Mouse (Mus musculus): Measurements from ENCODE around the gene Rragb.
"Not testable (repeated sequence)": the region's sequence is repeated elsewhere in the genome, so short reads cannot be mapped to it uniquely, and the experiment has no call there.

Rragb gene

GRCm38 (mm10) chrX:153139734-153140515 is at the start of gene Rragb:
Gene Rragb, plus strand, starts transcription at chrX:153139981.
- peak; percentile 82 for DNase-seq (ENCODE audit: low read depth, low spot score)
- Histone ChIP-seq H3K27me3 (ENCODE audit: control insufficient read depth, insufficient read depth, low read length, poor library complexity, severe bottlenecking) (no peaks in the 10 kb centered on the region), H3K36me3 (ENCODE audit: control insufficient read depth, insufficient read depth, low read length, poor library complexity, severe bottlenecking) (no peaks in the 10 kb centered on the region)

GRCm38 (mm10) chrX:153118486-153118885 is 21.3 kb upstream of the Rragb start, which contains the start of gene Foxr2:
Gene Foxr2, plus strand, starts transcription at chrX:153118786.
- no peaks in the 10 kb centered on the region for H3K27me3 ChIP-seq (ENCODE audit: control insufficient read depth, insufficient read depth, low read length, poor library complexity, severe bottlenecking)
- DNase-seq (ENCODE audit: low read depth, low spot score): no peak
- no peaks in the 10 kb centered on the region for H3K36me3 ChIP-seq (ENCODE audit: control insufficient read depth, insufficient read depth, low read length, poor library complexity, severe bottlenecking)

- no peak for DNase-seq (ENCODE audit: low read depth, low spot score)
- Histone ChIP-seq H3K27me3 (ENCODE audit: control insufficient read depth, insufficient read depth, low read length, poor library complexity, severe bottlenecking) (no peaks in the 10 kb centered on the region), H3K36me3 (ENCODE audit: control insufficient read depth, insufficient read depth, low read length, poor library complexity, severe bottlenecking) (no peaks in the 10 kb centered on the region)
These were observed 20.8 kb upstream of the Rragb start for GRCm38 (mm10) chrX:153119013-153119412.

GRCm38 (mm10) chrX:153142656-153143055 is 2.9 kb downstream of the Rragb start:
- DNase-seq (ENCODE audit: low read depth, low spot score): no peak
- no peaks in the 10 kb centered on the region for H3K36me3 ChIP-seq (ENCODE audit: control insufficient read depth, insufficient read depth, low read length, poor library complexity, severe bottlenecking)
- H3K27me3 ChIP-seq (ENCODE audit: control insufficient read depth, insufficient read depth, low read length, poor library complexity, severe bottlenecking): no peaks in the 10 kb centered on the region

- Histone ChIP-seq H3K36me3 (ENCODE audit: control insufficient read depth, insufficient read depth, low read length, poor library complexity, severe bottlenecking) (no peaks in the 10 kb centered on the region), H3K27me3 (ENCODE audit: control insufficient read depth, insufficient read depth, low read length, poor library complexity, severe bottlenecking) (no peaks in the 10 kb centered on the region)
- no peak for DNase-seq (ENCODE audit: low read depth, low spot score)
These were observed 12.0 kb downstream of the Rragb start for GRCm38 (mm10) chrX:153151766-153152165.

- peak; percentile 56 for DNase-seq (ENCODE audit: low read depth, low spot score)
- Histone ChIP-seq H3K27me3 (ENCODE audit: control insufficient read depth, insufficient read depth, low read length, poor library complexity, severe bottlenecking) (no peaks in the 10 kb centered on the region), H3K36me3 (ENCODE audit: control insufficient read depth, insufficient read depth, low read length, poor library complexity, severe bottlenecking) (no peaks in the 10 kb centered on the region)
These were observed 15.5 kb downstream of the Rragb start for GRCm38 (mm10) chrX:153155322-153155721.

GRCm38 (mm10) chrX:153174786-153175185 is 35.0 kb downstream of the Rragb start:
- Histone ChIP-seq H3K27me3 (ENCODE audit: control insufficient read depth, insufficient read depth, low read length, poor library complexity, severe bottlenecking) (no peaks in the 10 kb centered on the region), H3K36me3 (ENCODE audit: control insufficient read depth, insufficient read depth, low read length, poor library complexity, severe bottlenecking) (no peaks in the 10 kb centered on the region)
- DNase-seq (ENCODE audit: low read depth, low spot score): peak; percentile 43

GRCm38 (mm10) chrX:153182221-153182620 is 42.4 kb downstream of the Rragb start:
- no peaks in the 10 kb centered on the region for H3K27me3 ChIP-seq (ENCODE audit: control insufficient read depth, insufficient read depth, low read length, poor library complexity, severe bottlenecking)

GRCm38 (mm10) chrX:153199185-153199584 is 59.4 kb downstream of the Rragb start:
- not testable (repeated sequence) for H3K27me3 ChIP-seq (ENCODE audit: control insufficient read depth, insufficient read depth, low read length, poor library complexity, severe bottlenecking); H3K36me3 ChIP-seq (ENCODE audit: control insufficient read depth, insufficient read depth, low read length, poor library complexity, severe bottlenecking)
- peak; percentile 35 for DNase-seq (ENCODE audit: low read depth, low spot score)

More at GRCm38 (mm10) chrX:153182221-153182620, 42.4 kb downstream of the Rragb start:
- no peaks in the 10 kb centered on the region for H3K36me3 ChIP-seq (ENCODE audit: control insufficient read depth, insufficient read depth, low read length, poor library complexity, severe bottlenecking)
- DNase-seq (ENCODE audit: low read depth, low spot score): no peak

- DNase-seq (ENCODE audit: low read depth, low spot score): no peak
- no peaks in the 10 kb centered on the region for H3K27me3 ChIP-seq (ENCODE audit: control insufficient read depth, insufficient read depth, low read length, poor library complexity, severe bottlenecking)
- H3K36me3 ChIP-seq (ENCODE audit: control insufficient read depth, insufficient read depth, low read length, poor library complexity, severe bottlenecking): no peaks in the 10 kb centered on the region
These were observed 71.3 kb downstream of the Rragb start for GRCm38 (mm10) chrX:153211101-153211500.

Measured in splenic B cell, adult 2 months (primary cell).